Mouse (Mus musculus) left cerebral cortex, adult 8-10 months (tissue): ENCODE measurements around the gene Hist1h1a. TPM values are rescaled to one million over a fixed set of nuclear protein-coding genes. Genes with fewer than 3 reads are reported as not detected.
A peak's percentile ranks its signal among the peaks of the same experiment; 100 is the strongest.
"Not testable (repeated sequence)": the region's sequence is repeated elsewhere in the genome, so short reads cannot be mapped to it uniquely, and the experiment has no call there.

Source experiments
- DNase-seq, 2 experiments: peaks; one replicate each; pipeline ENCODE4 v3.0.0; 2022; ENCODE audit warnings: low spot score in 2 of 2
- total RNA-seq, 4 experiments: library from RNA; stranded (reverse); gene quantifications; 2 replicates each; pipeline ENCODE4 v1.2.4; 2022

The Hist1h1a gene
- total RNA-seq, 4 experiments from 2014 or later: 29.7 to 32.8 (median 30.7) TPM

DNA sequence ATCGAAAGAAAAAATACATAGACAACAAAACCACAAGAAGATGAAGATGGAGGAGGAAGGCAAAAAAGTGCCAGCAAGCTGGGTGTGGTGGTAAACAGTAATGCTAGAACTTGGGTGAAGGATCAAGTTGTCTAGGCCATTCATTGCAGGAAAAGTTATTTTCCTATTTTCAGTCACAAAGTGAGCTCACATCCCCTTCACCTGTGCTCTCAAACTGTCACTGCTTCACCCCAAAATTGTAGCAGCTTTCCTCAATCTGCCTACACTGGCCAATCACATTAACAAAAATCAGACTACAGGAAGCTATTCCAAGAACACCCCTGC is 3.6 kb upstream of the Hist1h1a start:
- DNase-seq: no peak

DNA sequence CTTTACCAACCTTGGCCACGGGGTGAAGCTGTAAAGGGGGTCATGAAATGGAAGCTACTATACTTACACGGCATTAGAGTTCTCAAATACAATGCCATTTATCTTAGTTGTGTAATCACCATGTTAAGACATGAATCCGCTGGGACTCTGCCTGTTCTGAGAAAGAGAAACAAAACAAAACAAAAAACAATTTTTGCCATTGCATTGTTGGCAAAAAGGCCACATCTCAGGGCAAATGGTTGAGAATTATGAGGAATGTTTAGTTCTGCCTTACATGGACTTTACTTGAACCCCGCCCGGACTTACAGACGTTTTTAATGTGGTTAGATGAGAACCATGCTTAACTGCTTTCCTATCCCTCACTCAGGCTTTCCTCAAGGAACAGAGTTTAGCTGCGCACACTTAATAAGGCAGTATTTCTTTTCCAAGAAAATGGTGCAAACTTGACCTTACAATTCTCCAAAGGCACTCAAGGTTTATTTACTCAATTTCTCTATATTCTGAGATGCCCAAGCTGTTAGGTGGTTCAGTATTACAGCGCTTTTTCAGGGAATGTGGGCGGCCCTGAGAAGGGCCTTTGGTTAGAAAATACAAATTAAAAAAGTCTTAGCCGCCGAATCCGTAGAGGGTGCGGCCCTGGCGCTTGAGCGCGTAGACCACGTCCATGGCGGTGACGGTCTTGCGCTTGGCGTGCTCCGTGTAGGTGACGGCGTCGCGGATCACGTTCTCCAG is 3.1 kb upstream of the Hist1h1a start:
- peak in 1 of 2 experiments; percentile 50 for DNase-seq

GRCm38 (mm10) chr13:23760972-23761864 is 2.2 kb upstream of the Hist1h1a start, which contains the start of gene Hist1h4a:
TSS of gene Hist1h4a (minus strand) at chr13:23761230.
- peak; percentile 96 to 98 for DNase-seq

DNA sequence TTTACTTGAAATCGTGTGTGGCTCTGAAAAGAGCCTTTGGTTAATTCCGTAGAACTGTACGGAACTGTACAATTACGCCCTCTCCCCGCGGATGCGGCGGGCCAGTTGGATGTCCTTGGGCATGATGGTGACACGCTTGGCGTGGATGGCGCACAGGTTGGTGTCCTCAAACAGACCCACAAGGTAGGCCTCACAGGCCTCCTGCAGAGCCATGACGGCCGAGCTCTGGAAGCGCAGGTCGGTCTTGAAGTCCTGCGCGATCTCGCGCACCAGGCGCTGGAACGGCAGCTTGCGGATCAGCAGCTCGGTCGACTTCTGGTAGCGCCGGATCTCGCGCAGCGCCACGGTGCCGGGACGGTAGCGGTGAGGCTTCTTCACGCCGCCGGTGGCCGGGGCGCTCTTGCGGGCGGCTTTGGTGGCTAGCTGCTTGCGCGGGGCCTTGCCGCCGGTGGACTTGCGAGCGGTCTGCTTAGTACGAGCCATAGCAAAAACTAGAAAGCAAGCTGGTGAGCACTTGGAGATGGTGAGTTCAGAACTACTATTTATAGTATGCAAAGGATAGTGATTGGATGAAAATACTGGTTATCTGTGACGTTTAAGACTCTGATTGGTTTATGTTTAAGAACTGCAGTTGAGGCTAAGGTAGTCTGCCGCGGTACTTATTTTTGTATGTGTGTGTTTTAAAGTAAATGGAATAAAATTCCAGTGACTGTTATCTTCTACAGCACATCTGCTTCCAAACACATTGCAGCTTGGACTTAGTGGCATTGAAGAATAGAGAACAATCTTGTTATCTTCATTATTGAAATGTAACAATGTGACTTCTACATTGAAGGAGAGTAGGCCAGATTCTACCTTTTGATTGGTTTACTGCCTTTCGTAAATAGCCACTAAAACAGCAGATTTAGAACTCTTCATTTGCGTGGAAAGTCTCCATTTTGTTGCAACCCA is 1.3 kb upstream of the Hist1h1a start, which contains the start of gene Hist1h3a:
Gene Hist1h3a (minus strand): TSS at position 516 of the 951 bp plus-strand sequence.
- DNase-seq: peak; percentile 45 to 53

DNA sequence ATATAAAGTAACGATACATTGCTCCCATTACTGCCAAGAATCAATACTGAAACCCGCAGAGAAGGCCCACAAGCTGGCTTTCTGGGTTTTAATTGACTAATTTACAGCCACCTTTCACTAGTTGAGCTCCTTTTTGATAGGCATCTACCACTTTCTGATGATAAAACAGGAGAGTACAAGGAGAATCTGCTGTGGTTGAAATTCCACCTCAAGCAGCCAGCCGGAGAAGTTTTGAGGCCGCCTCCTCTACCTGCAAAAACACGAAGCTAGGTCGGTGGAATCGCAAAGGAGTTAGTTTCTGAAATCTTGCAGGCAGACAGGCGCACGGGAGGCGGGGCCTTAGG is 252 bp upstream of the Hist1h1a start:
- DNase-seq: no peak

- no peak for DNase-seq
These were observed 1.1 kb downstream of the Hist1h1a start for GRCm38 (mm10) chr13:23764324-23765171.

DNA sequence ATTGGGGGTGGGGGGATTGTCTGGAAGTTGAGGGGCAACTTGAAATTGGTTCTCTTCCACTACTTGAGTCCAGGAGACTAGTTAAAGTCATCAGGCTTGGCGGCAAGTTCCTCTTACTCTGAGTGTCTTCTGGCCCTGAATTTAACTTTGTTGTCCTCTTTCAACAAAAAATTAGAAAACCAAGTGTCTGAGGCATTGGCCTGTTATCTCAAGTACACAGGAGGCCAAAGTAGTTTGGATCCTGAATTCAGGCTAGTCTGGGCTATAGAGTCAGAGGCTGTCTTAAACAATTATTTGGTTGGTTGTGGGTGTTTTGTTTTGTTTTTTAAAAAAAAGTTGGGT is 1.7 kb downstream of the Hist1h1a start:
- DNase-seq: no peak

- DNase-seq: no peak
These were observed 3.3 kb downstream of the Hist1h1a start for GRCm38 (mm10) chr13:23766772-23767171.

- no peak for DNase-seq
These were observed 5.5 kb downstream of the Hist1h1a start for GRCm38 (mm10) chr13:23768834-23769397.

DNA sequence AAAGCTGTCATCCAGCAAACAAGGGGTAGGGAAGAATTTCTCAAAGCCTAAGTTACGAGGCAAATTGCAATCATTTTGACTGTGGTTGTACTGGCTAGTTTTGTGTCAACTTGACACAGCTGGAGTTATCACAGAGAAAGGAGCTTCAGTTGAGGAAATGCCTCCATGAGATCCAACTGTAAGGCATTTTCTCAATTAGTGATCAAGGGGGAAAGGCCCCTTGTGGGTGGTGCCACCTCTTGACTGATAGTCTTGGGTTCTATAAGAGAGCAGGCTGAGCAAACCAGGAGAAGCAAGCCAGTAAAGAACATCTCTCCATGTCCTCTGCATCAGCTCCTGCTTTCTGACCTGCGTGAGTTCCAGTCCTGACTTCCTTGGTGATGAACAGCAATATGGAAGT is 6.1 kb downstream of the Hist1h1a start, which contains the start of gene Trim38:
Gene Trim38 (plus strand): TSS at position 301 of the 400 bp plus-strand sequence.
- DNase-seq: not testable (repeated sequence)

GRCm38 (mm10) chr13:23772561-23773313 is 9.3 kb downstream of the Hist1h1a start:
- no peak for DNase-seq

GRCm38 (mm10) chr13:23778339-23778738 is 14.9 kb downstream of the Hist1h1a start:
- DNase-seq: no peak

- DNase-seq: no peak
These were observed 15.6 kb downstream of the Hist1h1a start for GRCm38 (mm10) chr13:23779025-23779424.

DNA sequence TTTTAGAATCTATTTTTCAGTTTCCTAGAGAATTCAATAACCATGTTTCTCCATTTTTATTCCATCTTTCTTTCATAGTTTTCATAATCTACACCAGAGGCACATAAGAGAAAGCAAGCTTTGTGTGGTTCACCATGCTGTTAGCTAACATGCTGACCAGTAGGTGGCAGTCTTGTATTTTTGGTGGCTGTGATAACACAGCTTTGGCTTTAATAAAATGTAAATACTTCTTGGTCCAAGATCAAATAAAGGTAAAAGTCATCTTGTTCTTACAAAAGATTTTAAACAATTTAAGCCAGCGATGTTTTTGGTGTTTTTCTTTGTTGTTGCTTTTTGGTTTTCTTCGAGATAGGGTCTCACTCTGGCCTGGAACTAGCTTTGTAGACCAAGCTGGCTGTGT is 29.1 kb downstream of the Hist1h1a start:
- peak in 1 of 2 experiments; percentile 15 for DNase-seq

DNA sequence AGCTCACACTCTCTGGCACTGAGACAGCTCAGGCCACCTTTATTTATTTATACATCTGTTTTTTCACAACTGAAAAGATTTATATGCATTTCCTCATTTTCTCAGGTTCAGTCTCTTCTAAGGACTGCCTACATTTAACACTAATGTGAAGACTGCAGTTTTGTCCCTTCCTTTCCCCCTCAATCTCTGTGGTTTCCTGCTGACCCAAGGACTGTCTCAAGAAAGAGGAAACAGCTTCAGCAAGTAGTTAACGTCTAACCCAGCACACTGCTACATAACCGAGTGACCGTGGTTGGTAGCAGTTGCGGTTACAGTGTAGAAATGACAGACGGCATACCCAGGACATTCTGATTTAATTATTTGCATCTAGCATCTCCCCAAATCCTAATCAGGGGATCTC is 35.9 kb downstream of the Hist1h1a start:
- DNase-seq: no peak

DNA sequence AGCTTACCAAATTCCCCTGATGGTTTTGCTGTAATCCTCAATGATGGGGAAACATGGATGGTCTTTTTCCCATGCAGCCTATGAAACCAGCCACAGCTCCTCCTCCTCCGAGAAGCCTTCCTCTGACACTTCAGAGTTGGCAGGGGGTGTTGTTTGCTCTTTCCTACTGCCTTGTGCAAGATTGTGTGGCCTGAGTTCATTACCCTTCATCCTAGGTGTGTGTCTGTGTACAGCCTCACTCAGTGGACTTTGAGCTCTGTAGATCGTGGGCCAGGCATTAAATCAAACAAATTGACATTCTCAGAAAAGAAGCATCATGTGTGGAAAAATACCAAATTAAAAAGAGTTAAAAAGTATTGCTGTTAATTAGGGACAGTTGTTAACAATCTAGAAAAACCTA is 41.1 kb downstream of the Hist1h1a start:
- no peak for DNase-seq

GRCm38 (mm10) chr13:23806422-23807052 is 43.1 kb downstream of the Hist1h1a start, which contains the start of gene Slc17a2:
TSS of gene Slc17a2 (plus strand) at chr13:23806993.
- no peak for DNase-seq
